Comparison of ENCODE assay signal across 11 mouse cellular contexts in the genomic region with DNA sequence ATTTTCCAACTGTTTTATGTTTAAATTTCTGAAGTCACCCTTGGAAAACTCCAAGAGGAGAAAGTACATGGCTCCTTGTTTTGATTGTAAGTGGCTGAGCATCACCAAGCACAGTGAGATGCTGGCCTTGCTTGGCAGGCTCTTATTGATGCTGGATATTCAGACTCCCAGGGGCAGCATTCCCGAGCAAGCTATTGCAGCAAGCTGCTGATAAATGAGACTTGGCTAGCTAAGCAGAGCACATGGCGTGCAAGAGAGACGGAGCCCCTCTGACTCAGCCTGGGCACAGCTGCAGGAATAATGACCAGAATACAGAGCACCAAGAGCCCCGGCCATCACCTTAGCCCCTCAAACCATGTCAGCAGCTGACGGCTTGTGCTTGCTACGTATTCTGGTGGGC.
DNase-seq lines count a peak whose midpoint lies in the region; ATAC-seq lines count a peak whose summit lies in the region.
"Had no signal": no experiment of that assay in that cellular context is flagged by ENCODE, and none has a peak within 500 bp of the region (broad histone marks: within the 10 kb centered on the region; RNA-seq: fewer than 3 reads in every experiment).

No protein-coding gene starts in this region.

- no peak overlapping the region for H3K4me3 ChIP-seq in heart, embryonic 15.5 days
- H3K4me3 ChIP-seq: embryonic facial prominence, embryonic 13.5 days; intestine, embryonic 15.5 days had no signal

- no peaks in the 10 kb centered on the region for H3K36me3 ChIP-seq in heart, embryonic 15.5 days
- H3K36me3 ChIP-seq: embryonic facial prominence, embryonic 13.5 days; intestine, embryonic 15.5 days had no signal

- 52% methylated on average over 6 of the region's 6 CpGs for WGBS in heart, embryonic 15.5 days

- no peak overlapping the region for H3K4me2 ChIP-seq in heart, embryonic 15.5 days
- H3K4me2 ChIP-seq: embryonic facial prominence, embryonic 13.5 days; intestine, embryonic 15.5 days had no signal

- ATAC-seq in heart, embryonic 15.5 days (replicated peaks; ENCODE audit: insufficient number of reproducible peaks, insufficient read depth, low FRiP score, low read depth), result 0 out of 2 replicates have a peak, but pooled peaks have one; percentile 27
- no peak for ATAC-seq in megakaryocyte, adult 5-6 weeks (ENCODE audit: poor library complexity, severe bottlenecking)
- no peak for ATAC-seq in monocyte, adult 5-6 weeks (replicated peaks; ENCODE audit: insufficient number of reproducible peaks, low FRiP score, low TSS enrichment, poor library complexity, severe bottlenecking)
- ATAC-seq: intestine, embryonic 15.5 days had no signal

- peaks cover 85% of the 10 kb centered on the region for H3K27me3 ChIP-seq in heart, embryonic 15.5 days
- H3K27me3 ChIP-seq: embryonic facial prominence, embryonic 13.5 days; intestine, embryonic 15.5 days had no signal

- no peaks in the 10 kb centered on the region for H3K4me1 ChIP-seq in heart, embryonic 15.5 days (replicated peaks)
- H3K4me1 ChIP-seq: embryonic facial prominence, embryonic 13.5 days; intestine, embryonic 15.5 days had no signal

- no peaks in the 10 kb centered on the region for H3K9me3 ChIP-seq in heart, embryonic 15.5 days (replicated peaks)
- H3K9me3 ChIP-seq: embryonic facial prominence, embryonic 13.5 days; intestine, embryonic 15.5 days had no signal

- no peak overlapping the region for H3K27ac ChIP-seq in heart, embryonic 15.5 days
- H3K27ac ChIP-seq: embryonic facial prominence, embryonic 13.5 days; intestine, embryonic 15.5 days had no signal

- no peak overlapping the region for H3K9ac ChIP-seq in heart, embryonic 15.5 days
- H3K9ac ChIP-seq: embryonic facial prominence, embryonic 13.5 days; intestine, embryonic 15.5 days had no signal

- DNase-seq in kidney, postnatal 10 days, result peak; percentile 14
- no peak for DNase-seq in kidney, adult 18-20 months
- peak; percentile 29 for DNase-seq in fibroblast of lung, adult 2 months (ENCODE audit: low read depth)
- peak; percentile 16 for DNase-seq in lung, postnatal 25 days (ENCODE audit: low spot score)
- no peak for DNase-seq in ovary, adult 18-20 months (ENCODE audit: low spot score)
- DNase-seq: thymus, adult 18-20 months had no signal

Comparison
In these comparisons a context has a peak if more than half of its experiments do, and no peak if none do; other contexts are left out.
1. DNase-seq: peak in kidney, postnatal 10 days (single experiment), fibroblast of lung, adult 2 months (single experiment) and lung, postnatal 25 days (single experiment); none in kidney, adult 18-20 months (single experiment) and ovary, adult 18-20 months (single experiment).